Mouse (Mus musculus) small intestine, adult 2 months (tissue): Measurements from ENCODE around the gene 9230112D13Rik.

Source experiments
- CTCF ChIP-seq: fragments of 200-500 bp; IDR thresholded peaks from 2 replicates; pipeline ENCODE4 v1.5.1; 2012; ENCODE audit warnings: low read depth, mild to moderate bottlenecking, control low read depth, inconsistent platforms, low read length, moderate library complexity, mixed read lengths; ENCODE audit not compliant: insufficient replicate concordance, insufficient read length; ENCODE audit errors: extremely low read depth
- POLR2A ChIP-seq: fragments of 200-500 bp; IDR thresholded peaks from 2 replicates; pipeline ENCODE4 v1.6.1; 2012; ENCODE audit warnings: low read depth, mild to moderate bottlenecking, control low read depth, inconsistent platforms, low read length, moderate library complexity

GRCm38 (mm10) chr14:34505309-34505708, 17.3 kb downstream of the 9230112D13Rik start:
- TF ChIP-seq POLR2A (no peak), CTCF (no peak)
